Mouse (Mus musculus) liver, postnatal 0 days (tissue): Measurements from ENCODE around the gene 4933402N22Rik.
"Not testable (repeated sequence)": the region's sequence is repeated elsewhere in the genome, so short reads cannot be mapped to it uniquely, and the experiment has no call there.

Experiments used
- CTCF ChIP-seq: sonication (generic); IDR thresholded peaks from 2 replicates; pipeline ENCODE4 v1.5.1; 2016; ENCODE audit warnings: antibody characterized with exemption, low read depth
- EP300 ChIP-seq: IDR thresholded peaks from 2 replicates; pipeline ENCODE4 v1.6.1; 2016; ENCODE audit warnings: antibody characterized with exemption, low read depth, mild to moderate bottlenecking

GRCm38 (mm10) chr5:11917743-11918142, at the start of gene 4933402N22Rik:
- not testable (repeated sequence) for TF ChIP-seq CTCF, EP300
